Mouse (Mus musculus): ENCODE data around the gene Pmepa1.

- no peak for TF ChIP-seq CTCF (IDR thresholded peaks at IDR 0.05; ENCODE audit: extremely low read depth, insufficient read depth, insufficient read length, insufficient replicate concordance)
- no peak for TF ChIP-seq POLR2A (IDR thresholded peaks at IDR 0.05; ENCODE audit: low read depth, low read length)
These were observed 58.5 kb downstream of the Pmepa1 start for GRCm38 (mm10) chr2:173217763-173218258.
